Mouse (Mus musculus): Measurements from ENCODE around the gene Gpr18. TPM values are rescaled to one million over a fixed set of nuclear protein-coding genes. Genes with fewer than 3 reads are reported as not detected.

Gene Gpr18
- total RNA-seq, 2 experiments from 2014 or later: 0.27 to 0.45 TPM

GRCm38 (mm10) chr14:121928375-121929137 is 13.0 kb upstream of the Gpr18 start:
- intact Hi-C loops (cut with DNase I): loop anchor here (1.0 to 10.0 kb wide), 2 partner anchors 132 to 344 kb away; no protein-coding TSS in a partner anchor
- DNase-seq: peak; percentile 68 to 81

DNA sequence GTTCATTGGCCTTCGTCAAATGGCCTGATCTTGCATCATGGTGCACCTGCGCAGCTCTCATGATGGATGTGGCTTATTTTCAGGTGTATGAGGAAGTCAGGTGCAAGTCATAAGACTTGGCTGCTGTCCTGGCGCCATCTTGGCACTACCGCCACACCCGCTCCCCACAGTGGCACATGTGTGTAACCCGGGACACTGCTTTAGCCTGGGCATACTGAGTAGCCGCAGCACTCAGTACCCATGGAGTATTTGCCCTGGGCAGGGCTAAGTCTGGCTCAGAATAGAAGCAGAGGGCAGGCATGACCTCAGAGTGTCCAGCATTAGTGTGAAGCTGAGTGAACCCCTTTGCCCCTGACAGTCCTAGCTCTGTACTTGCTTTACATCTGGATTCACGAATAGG is 11.9 kb upstream of the Gpr18 start:
- no peak for DNase-seq
- intact Hi-C loops (cut with DNase I): loop anchor here (2.0 to 10.0 kb wide), 2 partner anchors 203 to 343 kb away; no protein-coding TSS in a partner anchor

- no peak for DNase-seq
- intact Hi-C loops (cut with DNase I): loop anchor here (2.0 to 10.0 kb wide), 2 partner anchors 204 to 342 kb away; no protein-coding TSS in a partner anchor
These were observed 11.3 kb upstream of the Gpr18 start for GRCm38 (mm10) chr14:121926901-121927300.

GRCm38 (mm10) chr14:121924876-121925275 is 9.3 kb upstream of the Gpr18 start:
- intact Hi-C loops (cut with DNase I): loop anchor here (10.0 kb wide), 1 partner anchor 340 kb away; no protein-coding TSS in a partner anchor
- DNase-seq: no peak

GRCm38 (mm10) chr14:121922731-121923130 is 7.2 kb upstream of the Gpr18 start:
- DNase-seq: no peak
- intact Hi-C loops (cut with DNase I): loop anchor here (10.0 kb wide), 1 partner anchor 338 kb away; no protein-coding TSS in a partner anchor

- DNase-seq: no peak
- intact Hi-C loops (cut with DNase I): loop anchor here (10.0 kb wide), 1 partner anchor 337 kb away; no protein-coding TSS in a partner anchor
These were observed 6.4 kb upstream of the Gpr18 start for GRCm38 (mm10) chr14:121922016-121922415.

DNA sequence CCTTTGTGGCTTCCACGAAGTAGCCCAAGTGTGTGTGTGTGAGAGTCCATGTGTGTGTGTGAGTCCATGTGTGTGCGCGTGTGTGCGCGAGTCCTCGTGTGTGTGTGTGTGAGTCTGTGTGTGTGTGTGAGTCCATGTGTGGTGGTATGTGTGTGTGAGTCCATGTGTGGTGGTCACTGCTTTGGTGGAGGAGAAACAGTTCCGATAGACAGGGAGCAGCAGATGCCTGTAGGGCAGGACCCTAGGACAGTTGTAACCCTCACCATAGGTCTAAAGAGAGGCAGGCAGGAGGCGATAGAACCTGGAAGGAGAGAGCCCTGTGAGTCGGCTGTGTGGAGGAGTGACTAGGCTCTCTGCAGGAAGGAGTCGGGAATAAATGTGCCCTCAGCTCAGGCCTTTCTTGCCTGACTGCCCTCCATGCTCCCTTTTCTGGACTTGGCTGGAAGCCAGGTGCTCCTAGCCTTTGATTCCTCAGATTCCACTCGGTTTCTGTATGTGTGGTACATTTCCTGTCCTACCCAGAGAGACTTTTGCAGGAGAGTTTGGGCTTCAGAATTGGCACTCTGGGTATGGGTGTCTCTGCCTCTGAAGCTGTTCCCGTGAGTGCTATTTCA is 5.0 kb upstream of the Gpr18 start:
- intact Hi-C loops (cut with DNase I): loop anchor here (10.0 kb wide), 1 partner anchor 336 kb away; no protein-coding TSS in a partner anchor
- DNase-seq: peak in 1 of 2 experiments; percentile 21

DNA sequence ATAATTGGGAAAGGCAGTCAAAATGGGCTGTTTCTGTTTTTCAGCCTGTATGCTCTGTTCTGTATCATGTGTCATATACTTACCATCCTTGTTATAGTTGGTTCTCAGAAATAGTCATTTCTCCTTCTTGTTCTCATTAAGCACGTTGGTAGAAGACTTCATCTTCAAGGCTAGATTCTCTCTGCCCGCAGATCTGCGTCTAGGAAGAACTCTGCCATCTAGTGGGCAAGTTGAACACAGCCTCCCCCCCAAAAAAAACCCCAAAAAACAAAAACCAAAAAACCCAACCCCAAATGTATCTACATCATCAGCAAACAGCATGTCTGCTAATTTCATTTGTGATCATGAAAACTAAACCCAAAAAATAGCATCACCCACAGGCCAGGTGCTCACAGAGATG is 4.2 kb upstream of the Gpr18 start:
- intact Hi-C loops (cut with DNase I): loop anchor here (1.0 to 10.0 kb wide), 2 partner anchors 54 to 335 kb away; no protein-coding TSS in a partner anchor
- DNase-seq: no peak

- intact Hi-C loops (cut with DNase I): no loop called here
These were observed 2.7 kb upstream of the Gpr18 start for GRCm38 (mm10) chr14:121918266-121918665.

DNA sequence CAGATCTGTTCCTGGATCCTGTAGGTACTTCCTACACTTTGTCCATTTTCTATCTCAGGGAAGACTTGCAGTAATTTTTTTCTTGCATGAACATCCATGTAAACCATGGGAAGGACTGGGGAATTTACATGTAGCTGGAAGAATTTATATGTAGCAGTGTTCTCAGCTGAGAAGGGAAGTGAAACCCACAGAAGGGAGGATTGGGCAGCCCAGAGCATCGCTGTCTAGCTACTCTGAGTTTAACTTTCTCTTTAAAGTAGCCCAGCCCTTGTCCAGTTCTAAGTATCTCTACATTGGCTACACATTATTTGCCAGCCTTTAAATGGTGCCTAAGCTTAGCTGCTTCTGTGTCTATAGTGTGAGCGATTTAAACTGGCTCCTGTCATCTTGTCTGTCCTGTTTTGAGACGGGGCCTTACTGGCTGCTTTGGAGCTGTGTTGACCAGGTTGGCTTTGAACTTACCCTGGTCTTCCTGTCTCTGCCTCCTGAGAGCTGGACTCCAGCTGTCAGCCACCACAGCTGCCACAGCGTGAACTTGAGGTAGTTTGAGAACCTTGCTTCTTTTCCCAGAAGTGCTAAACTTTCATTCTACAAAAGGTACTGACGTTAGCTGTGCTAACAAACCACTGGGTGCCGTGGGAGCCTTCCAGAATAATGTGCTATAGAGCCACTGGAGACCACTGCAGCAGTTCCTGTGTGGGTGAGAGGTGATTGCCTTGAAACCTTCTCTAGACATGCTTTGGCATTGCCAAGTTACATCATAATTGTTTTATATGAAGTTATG is 922 bp upstream of the Gpr18 start:
- intact Hi-C loops (cut with DNase I): no loop called here
- DNase-seq: no peak

More at GRCm38 (mm10) chr14:121918266-121918665, 2.7 kb upstream of the Gpr18 start:
- DNase-seq: no peak

GRCm38 (mm10) chr14:121915143-121915542 is 438 bp downstream of the Gpr18 start:
- no peak for DNase-seq
- intact Hi-C loops (cut with DNase I): no loop called here

DNA sequence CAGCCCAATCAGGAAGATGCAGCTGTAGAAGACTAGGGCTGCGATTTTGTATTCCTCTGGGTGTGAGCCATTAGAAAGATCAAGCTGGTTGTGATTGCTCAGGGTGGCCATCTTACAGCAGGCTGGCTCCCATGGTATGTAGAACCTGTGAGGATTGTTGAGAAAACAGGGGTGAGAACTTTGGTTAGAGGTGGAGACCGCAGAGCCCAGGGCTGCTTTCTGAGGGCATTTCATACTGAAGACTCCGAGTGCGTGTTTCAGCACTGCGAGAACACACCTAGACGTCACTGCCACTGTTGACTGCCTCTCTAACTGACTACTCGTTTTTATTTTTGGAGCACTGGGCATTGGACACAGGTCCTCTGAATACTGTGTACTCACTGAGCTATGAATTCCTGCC is 3.1 kb downstream of the Gpr18 start:
- intact Hi-C loops (cut with DNase I): no loop called here
- no peak for DNase-seq

DNA sequence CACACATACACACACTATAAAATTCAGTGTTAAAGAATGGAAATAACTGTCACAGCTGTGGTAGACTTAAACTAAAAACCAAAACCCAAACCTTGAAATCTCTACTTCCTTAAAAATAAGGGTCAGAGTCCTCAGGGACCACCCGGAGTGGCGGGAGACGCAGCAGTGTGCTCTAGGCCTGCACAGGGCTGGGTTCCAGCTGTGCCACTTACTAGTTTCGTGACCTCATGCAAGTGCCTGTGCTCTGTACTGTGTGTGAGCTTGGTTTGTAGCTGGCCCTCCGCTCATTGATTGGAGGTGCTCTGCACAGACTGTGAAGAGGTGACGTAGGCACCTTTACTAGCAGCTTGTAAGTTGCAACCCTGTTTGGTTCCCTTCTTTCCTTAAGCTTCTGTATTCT is 5.7 kb downstream of the Gpr18 start:
- DNase-seq: no peak
- intact Hi-C loops (cut with DNase I): no loop called here

DNA sequence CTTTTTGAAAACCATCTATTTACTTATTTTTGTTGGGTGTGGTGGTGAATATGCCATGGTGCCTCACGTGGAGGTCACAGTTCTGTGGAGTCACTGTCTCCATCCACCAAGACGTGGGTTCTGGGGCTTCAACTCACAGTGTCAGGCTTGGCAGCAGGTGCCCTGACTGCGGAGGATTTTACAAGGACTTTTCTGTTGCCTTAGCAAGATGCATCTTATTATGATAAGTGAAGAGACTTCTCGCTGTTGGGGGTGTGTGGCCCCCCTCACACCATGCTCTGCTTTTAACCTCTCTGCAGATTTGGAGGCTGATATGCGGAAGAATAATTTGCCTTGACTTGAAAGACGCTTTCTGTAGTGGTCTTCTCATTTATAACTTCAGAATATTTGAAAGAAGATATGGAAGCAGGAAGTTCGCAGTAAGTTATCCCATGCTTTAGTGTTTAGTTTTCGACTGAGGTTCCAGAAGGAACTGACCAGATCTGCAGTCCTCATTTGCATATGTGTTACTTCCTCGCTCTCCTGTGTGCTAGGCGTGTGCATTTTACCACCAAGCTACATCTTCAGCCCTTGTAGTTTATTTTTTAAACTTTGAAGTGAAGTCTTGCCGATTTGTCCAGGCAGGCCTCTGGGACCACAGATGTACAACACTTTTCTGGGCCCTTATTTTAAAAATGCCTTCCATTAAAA is 8.4 kb downstream of the Gpr18 start:
- intact Hi-C loops (cut with DNase I): no loop called here
- no peak for DNase-seq

DNA sequence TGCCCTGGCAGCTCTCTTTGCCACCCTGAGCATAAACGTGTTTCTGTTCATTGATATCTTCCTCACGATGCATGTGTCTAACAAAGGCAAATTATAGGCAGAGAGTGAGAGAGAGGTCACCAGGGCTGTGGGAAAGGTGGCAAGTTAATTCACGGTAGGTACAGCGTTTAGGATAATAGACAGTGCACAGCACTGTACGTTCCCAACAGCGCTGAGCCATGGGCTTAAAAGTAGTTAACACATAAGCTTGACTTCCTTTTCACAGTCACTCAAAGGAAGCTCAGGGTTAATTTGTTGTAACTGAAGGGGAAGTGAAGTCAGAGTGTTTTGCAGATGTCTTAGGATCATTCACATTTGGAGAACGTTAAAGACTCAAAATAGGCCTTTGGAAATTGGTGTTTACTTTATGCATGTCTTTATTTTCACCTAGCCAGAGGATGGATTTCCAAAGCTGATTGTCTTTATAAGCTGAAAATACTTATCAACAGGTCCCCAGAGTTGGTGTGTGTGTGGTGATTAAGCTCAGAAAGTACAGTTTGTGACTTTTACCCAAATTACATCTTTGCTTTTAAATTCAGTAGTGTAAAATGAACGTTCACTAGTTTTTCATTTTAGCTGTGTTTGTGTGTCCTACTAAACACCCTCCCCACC is 9.1 kb downstream of the Gpr18 start:
- no peak for DNase-seq
- intact Hi-C loops (cut with DNase I): no loop called here

GRCm38 (mm10) chr14:121904754-121905153 is 10.8 kb downstream of the Gpr18 start:
- intact Hi-C loops (cut with DNase I): no loop called here
- no peak for DNase-seq

DNA sequence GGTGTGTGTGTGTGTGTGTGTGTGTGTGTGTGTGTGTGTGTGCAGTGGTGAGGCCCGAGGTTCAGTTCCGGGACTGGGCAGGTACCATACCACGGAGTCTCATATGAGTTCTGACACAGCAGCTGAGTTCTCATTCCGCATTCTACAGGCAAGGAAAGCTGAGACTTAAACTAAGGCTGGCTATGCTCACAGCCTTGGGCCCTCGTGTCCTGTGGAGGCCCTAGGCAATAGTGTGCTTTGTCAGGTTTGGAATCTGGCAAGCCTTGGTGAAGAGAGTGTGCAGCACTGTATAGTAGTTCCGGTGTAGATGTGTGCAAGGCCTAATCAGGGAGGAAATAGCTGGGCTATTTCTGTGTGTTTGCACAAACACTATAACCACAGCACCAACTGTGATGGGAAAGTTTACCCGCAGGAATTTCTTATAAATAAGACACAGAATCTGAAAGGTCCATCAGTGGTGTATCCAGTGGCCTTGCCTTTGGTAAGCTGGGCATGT is 12.2 kb downstream of the Gpr18 start:
- intact Hi-C loops (cut with DNase I): no loop called here

GRCm38 (mm10) chr14:121901511-121901910 is 14.1 kb downstream of the Gpr18 start:
- no peak for DNase-seq
- intact Hi-C loops (cut with DNase I): no loop called here

More for the DNA sequence above, 12.2 kb downstream of the Gpr18 start:
- no peak for DNase-seq

DNA sequence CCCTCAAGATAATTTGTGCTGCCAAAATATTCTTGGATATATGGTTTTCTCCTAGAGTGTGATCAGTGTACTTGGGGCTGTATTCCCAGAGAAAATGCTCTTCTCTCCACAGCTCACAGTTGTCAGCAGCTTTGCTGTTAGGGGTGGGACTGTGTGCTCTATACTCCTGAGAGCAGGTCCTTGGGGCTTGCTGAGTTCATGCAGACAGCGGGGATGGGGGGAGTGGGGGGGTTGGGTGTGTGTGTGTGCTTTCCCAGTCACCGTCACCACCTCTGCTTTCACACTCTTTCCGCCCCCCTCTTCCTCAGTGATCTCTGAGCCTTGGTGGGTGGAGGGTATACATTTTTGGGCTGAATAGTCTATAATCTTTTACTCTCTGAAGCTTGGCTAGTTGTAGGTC is 16.5 kb downstream of the Gpr18 start:
- DNase-seq: no peak
- intact Hi-C loops (cut with DNase I): no loop called here

GRCm38 (mm10) chr14:121898509-121898908 is 17.1 kb downstream of the Gpr18 start:
- DNase-seq: no peak
- intact Hi-C loops (cut with DNase I): no loop called here
